Mouse (Mus musculus) right cerebral cortex, postnatal 4 days (tissue): ENCODE data around the gene Sin3a.

ENCODE experiments used
- DNase-seq: peaks from one replicate; pipeline ENCODE4 v3.0.0-alpha.2; 2022

Gene Sin3a

DNA sequence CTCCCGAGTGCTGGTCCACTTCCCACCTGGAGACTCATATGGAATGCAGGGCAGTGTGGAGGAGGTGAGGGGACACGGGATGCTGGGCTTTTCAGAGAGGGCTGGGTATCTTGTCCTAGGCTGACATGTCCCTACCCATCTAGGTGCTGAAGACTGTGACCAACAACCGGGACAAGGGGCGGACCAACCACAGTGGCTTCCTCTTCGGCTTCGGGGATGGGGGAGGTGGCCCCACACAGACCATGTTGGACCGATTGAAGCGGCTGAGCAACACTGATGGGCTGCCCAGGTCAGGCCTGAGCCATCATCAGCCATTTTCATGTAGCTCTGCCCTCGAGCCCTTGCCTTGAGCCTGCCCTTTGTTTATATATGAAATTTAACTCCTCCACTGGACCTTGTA, 65.9 kb downstream of the Sin3a start:
- DNase-seq, result no peak

DNA sequence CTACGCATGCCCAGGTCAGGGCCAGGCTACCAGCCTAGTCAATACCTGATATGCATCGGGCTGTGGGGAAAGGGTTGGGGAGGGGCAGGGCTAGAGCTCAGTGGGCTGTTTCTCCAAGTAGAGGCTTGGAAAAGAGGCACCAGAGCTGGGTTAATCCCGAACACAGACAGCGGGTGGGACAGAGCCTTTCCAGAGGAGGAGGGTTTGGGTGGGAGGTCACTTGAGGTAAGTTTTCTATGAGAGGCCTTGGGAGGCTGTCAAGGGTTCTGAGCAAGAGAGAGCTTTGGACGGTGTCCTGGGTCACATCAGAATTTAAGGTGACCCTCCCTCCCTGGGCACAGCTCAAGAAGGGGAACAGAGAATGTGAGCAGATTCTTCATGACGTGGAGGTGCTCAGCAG, 66.7 kb downstream of the Sin3a start:
- no peak for DNase-seq

DNA sequence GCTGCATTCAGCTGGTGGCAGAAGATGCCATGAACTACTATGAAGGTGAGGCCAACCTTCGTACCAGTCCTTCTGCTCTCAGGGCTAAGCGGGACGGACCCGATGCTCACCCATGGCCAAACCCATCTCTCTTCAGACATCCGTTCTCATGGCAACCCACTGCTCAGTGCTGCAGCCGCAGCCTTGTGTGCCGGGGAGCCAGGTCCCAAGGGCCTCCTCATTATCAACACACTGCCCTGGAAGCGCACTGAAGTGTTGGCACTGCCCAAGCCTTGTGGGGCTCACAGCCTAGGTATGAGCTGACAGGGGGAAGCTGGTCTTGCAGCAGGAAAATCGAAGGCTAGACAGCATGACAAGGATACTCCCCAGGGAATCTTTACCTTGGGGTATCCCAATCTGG, 67.3 kb downstream of the Sin3a start:
- DNase-seq, result no peak

DNA sequence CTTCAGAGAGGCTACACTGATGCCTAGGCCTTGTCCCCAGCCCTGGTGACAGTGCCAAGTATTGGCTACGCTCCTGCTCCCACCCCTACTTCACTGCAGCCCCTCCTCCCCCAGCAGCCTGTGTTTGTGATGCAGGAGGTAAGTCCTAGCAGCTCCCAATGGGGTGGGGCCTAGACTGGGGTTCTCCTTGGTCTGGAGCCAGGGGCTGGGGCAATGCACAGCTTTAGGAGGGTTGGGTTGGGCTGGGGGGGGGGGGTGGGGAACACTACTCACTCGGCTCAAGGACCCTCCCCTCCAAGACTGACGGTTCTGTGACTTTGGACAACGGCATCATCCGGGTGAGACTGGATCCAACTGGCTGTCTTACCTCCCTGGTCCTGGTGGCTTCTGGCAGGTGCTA, 67.7 kb downstream of the Sin3a start:
- no peak for DNase-seq

DNA sequence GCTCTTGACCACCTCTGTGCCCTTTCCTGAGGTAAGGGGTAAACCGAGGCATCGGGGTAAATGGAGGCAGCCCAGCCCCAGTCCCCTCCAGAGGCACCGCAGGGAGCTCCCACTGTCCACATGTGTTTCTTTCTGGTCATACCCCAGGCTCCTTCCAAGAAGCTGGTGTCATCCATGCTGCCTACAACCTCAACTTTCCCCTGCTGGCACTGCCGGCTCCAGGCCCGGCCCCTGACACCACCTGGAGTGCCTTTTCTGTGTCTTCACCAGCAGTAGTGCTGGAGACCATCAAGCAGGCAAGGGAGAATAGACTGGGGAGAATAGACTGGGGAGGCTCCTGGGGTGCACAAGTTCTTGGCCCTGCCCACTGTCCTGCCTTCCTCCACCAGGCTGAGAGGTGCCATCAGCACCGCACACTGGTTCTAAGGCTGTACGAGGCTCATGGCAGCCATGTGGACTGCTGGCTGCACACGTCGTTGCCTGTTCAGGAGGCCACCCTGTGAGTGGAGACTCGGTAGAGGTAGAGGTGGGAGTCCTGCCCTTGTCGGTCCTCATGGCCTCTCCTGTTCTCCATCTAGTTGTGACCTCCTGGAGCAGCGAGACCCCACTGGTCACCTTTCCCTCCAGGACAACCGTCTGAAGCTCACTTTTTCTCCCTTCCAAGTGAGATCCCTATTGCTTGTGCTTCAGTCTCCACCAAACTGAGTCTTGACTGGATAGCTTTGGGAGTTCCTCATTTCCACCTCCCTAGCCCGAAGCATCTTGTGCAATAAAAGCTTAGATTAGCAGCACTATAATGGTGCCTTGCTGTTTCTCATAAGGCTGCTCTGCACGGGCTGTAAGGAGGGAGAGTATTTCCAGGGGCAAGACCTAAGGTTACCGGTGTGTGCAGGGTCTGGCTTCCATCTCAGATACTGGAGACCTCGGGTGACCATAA, 69.8 kb downstream of the Sin3a start:
- no peak for DNase-seq

DNA sequence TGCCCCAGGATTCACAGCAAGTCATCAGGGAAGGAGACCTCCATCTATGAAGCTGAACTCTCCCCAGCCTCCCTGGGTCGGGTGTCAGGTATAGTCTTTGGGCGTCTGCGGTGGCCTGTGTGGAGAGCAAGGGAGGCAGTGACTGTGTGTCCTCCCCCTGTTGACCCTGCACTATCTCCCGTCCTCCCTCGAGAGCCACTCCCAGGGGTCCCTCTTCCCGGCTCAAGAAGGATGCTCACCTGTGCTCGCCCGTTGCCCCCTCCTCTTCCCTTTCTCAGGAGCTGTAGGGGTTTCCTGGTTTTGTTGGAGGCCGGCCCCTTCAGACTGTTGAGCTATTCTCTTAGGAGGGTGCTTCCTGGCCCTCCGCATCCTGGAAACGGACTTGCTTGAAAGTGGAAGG, 71.4 kb downstream of the Sin3a start:
- no peak for DNase-seq

DNA sequence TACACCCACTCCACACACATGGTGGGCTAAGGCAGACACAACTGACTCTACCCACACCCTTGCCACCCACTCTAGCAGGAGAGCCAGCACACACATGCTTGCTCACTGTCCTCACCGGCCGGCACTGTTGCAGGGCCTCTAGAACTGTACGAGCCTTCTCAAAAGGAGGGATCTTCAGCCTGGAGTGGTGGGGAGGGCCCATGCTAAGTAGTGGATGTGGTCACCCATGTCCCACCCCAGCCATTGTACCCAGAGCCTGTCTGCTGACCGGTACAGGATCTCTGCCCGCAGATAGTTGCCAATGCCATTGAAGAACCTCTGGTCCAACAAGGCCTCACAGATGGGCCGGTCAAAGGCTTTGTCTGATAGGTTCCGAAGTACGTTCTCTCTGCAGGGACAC, 73.0 kb downstream of the Sin3a start:
- DNase-seq, result no peak

DNA sequence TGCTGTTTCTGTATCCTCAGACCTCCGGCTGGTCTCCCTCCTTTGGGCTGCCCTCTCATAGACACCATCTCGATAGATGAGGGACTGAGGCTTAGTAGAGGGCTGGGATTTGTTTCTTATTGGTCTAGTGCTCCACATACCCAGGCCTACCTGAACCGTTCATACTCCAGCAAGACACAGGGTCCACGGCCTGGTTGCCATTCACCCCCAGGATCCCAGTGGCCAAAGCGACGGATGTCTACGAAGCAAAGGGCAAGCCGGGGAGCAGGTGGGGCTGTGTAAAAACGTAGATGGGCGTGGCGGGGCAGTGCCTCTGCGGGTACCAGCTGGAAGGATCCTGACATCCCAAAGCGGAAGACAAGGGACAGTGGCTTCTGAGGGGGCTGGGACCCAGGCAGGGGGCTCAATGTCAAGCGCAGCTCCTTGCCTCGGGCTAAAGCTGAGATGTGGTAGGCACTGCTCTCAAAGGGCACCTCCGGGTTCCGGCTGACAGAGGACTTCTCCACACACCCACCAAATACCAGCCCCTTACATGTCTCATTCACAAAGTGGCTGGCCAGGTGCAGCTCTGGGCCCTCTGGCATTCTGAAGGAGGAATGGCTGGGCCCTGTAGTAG, 74.7 kb downstream of the Sin3a start:
- no peak for DNase-seq

DNA sequence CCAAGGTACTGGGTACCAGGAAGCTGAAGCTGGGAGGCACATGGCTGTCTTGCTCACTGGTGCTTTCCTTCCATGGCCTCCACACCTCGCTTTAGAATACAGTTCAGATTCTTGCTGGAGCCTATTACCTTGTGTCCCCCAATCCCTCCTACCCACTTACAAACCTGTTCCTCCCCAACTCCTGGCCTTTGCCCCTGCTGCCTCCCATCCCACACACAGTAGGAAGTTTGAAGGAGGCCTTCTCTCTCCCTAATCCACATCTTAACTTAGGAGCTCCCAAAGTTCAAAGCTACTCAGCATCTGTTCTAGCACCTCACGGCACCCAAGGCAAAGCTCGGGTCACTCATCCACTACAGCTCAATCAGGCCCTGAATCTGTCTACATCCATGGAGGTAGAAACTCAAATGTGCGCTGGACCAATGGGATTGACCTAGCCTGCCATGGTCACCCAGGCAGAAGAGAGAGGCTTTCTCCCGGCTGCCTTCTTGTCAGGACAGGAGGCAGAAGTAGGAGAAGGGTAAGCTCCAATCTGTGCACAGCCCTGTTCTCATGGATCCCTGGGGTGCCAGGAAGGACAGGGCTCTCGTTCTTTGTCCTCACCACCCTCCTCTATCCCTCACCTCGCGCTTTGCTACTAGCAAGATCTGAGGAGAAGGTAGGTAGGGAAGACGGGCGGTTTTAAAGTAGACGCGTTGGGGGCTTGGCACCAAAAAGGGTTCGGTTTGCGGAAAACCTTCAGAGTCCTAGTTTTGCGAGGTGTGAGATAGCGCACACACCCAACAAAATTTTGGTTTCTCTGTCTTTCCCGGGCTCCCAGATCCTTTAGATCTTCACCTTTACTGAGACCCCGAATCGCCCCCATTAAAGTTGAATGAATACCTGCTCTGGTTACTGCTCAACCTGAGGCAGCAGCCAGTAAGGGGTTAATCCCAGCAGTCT, 75.6 kb downstream of the Sin3a start:
- DNase-seq, result no peak

DNA sequence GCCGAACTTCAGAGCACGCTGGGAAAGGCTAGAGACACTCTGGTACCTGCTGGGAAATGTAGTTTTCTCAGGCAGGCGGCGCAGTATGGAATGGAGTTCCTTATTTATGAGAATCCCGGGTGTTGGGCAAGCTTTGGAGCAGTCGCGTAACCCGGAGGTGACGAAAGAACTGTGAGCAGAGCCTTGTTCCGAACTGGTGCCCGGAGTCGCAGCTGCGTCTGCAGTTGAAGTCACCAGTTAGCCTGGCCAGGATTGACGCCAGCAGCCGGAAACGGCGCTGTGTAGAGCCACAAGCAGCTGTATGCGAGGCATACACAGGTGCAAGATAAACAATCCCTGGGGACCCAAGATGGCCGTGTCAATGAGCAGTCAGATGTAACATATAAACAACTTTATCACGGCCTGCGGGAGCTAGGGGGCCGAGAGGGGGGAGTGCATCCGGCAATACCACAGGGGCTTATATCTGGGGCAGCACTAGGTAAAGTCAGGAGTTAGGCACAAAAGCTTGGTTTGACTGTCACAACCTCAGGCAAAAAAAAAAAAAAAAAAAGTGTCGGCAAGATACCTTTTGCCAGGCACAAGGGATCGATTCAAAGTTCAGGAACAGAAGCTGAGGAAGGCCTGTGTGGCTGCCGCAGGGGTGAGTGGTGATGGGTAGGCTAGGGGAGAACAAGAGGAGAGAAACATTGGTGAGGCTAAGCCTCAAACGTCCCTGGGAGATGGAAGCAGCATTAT, 76.5 kb downstream of the Sin3a start, which contains the start of gene Neil1:
TSS of gene Neil1 (minus strand) at position 162 of the 735 bp plus-strand sequence.
- DNase-seq, result peak; percentile 73

DNA sequence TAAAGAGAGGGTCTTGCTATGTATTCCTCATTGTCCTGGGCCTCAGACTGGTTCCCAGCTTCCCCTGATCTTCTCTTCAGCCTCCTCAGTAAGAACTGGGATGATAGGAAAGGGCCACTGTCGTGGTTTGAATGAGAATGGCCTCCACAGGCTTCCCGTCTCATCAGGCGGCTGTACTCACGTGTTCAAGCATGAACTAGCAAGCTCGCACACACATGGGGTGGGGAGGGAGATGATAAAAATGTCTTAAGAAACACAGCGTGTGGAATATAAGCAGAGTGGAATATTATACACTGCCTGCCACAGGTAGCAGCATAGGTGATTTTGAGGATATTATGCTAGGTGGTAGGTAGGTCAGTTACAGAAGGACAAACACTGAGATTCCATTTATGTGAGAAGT, 77.2 kb downstream of the Sin3a start:
- no peak for DNase-seq

DNA sequence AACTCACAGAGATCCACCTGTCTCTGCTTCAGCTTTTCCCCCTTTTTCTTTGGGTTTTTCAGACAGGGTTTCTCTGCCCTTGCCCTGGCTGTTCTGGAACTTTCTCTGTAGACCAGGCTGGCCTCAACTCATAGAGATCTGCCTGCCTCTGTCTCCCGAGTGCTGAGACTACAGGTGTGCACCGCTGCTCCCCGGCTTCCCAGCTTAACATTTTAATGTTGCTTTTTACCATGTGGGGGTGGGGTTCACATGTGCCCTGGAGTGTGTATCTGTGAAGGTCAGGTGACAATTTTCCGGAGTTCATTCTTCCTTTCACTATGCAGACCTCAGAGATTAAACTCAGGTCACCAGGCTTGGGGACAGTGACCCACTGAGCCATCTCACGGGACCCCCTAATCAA, 78.4 kb downstream of the Sin3a start:
- DNase-seq, result no peak

DNA sequence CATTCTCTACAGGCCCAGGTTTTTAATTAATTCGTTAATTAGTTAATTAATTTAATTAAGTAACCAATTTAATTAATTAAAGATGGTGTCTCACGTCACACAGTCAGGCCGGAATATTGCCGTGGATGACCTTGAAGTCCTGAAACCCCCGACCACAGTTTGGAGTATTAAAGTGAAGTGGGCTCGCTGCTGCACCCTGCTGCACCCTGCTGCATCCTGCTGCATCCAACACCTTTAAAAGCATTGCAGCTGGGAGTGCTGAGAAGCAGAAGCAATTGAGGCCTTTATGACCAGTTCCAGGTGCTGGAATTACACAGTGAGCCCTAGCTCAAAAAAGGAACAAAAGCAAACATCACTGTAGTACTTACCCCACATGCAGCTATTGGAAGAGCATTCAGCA, 80.5 kb downstream of the Sin3a start:
- no peak for DNase-seq

DNA sequence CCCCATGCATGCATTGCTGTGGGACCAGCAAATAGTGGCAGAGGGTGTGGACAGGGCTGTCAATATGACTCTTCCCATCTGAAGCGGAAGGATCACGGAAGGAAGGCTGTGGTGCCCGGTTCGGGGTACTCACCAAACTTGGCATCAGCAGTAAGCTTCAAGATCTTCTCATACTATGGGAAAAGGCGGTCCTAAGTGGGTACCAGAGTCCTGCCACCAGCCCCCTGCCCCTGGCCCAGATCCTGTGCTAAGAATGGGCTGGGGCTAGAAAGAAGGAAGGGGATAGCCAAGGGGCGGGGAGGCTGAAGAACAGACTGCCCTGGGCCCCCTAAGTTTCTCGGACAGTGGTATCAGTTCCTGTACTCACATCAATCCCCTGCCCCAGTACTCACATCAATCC, 84.5 kb downstream of the Sin3a start:
- no peak for DNase-seq

DNA sequence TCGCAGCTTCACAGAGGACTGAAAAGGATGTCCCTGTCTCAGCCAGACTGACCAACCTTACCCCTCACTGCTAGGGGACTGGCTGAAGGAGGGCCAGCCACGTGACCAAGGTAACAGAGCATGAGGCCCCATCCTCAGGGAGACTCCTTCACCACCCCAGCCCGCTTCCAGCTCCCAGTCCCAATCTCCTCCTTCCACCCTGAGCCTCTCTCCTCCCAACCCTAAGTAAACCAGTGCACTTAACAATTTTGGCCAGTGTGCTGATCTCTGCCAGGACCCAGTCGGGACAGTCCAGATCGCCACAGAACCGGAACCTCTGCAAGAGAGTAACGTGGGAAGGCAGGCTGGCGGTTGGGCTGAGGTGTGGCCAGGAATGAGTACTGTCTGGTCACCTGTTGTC, 85.0 kb downstream of the Sin3a start:
- no peak for DNase-seq

DNA sequence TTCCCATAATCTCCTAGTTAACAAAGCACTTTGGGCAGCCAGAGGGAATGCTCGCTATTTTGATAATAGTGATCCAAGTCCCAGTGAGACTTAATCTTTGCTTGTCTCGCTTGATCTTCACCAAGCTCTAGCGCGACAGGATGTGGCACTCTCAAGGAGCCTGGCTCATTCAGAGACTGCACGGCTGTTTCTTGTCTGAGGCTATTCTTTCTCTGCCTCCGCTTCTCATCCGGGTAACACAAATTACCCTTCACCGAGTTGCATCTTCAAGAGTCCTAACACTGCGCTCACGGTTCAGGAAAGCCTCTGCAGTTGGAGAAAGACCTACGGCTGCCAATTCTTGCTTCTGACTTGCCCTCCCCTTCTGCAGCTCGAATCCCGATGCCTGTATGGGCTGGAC, 85.7 kb downstream of the Sin3a start:
- no peak for DNase-seq

DNA sequence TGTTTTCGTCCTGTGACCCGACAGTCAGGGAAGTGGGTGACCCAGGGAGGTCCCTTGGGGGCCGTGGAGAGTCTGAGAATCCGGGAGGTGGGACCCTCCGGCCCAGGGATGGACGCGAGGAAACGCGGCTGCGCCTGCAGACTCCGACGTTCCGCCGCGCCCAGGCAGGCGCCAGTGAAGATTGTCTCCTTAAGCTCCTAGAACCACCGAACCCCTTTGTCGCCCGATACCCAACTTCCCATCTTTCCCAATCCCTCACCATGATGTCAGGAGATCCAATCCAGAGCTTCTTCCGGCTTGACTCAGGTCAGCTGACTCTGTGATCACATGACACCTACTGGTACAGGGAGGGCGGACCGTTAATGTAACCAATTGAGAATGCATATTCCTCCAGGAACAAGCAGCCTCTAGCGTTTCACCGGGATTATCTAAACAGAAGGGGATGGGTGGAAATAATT, 86.2 kb downstream of the Sin3a start, which contains the start of gene Commd4:
TSS of gene Commd4 (minus strand) at position 319 of the 458 bp plus-strand sequence.
- peak; percentile 95 for DNase-seq

DNA sequence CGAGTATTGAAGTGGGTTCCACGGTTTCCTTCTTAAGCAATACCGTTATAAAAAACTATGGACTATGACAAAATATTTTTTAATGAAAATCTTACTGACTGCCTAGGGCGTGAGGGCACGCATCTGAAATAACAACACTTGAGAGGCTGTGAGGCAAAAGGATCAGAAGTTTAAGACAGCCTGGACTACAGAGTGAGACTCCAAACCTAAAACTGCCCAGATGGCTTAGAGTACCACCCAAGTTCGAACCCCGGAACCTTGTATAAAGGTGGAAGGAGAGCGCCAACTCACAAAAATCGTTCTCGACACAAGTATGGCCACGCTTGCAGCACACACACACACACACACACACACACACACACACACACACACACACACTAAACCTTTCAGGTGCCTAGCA, 86.7 kb downstream of the Sin3a start:
- DNase-seq, result no peak

DNA sequence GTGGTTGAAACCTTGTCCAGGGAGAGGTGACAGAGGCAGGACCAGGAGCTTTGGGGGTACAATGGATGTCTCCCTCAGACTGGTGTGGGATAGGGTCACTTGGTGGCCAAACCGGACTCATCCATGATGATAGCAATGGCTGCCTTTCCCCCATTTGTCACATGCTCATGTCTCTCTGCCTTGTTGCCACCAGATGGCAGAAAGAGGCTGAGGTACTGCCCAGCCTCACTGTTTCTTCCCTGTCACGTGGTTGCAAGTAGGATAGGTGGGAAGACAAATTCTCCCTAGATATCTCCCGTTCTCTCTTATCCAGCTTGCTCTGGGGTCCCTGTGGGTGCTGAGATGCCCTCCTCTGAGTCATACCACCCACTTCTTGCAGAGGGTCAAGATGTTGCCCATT, 90.7 kb downstream of the Sin3a start:
- DNase-seq, result no peak

DNA sequence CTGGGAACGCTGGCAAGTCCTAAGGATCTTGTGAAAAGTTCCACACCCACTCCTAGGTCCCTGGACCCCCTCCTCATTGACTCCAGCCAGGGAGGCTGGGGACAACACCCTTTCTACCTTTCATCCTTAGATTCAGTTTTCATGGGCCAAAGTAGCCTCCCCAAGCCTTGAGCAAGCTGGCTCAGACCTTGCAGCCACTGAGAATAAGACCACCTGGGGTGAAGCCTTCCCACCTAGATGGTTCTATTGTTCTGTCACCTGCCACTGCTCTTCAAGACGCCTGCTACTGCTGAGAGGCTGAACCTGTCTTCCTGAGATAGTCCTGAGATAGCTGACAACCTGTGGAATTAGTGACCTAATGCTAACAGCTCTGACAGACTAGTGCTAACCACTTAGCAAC, 91.3 kb downstream of the Sin3a start:
- no peak for DNase-seq

DNA sequence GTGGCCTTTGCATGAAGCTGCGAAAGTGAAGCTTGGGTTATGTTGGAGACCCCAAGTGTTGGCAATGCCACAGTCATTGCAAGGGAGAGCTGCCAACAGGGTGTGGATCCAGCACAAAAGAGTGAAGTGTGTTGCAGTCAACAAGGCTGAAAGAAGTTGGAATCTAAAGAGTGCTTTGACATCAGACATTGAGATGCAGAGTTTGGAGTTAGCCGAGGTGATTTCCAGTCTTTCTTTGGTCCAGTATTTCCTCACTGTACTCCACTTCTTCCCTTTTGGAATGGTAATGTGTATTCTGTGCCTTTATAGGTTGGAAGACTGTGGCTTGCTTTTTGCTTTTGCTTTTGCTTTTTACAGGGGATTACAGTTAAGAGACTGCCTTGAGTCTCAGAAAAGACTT, 94.3 kb downstream of the Sin3a start:
- no peak for DNase-seq

DNA sequence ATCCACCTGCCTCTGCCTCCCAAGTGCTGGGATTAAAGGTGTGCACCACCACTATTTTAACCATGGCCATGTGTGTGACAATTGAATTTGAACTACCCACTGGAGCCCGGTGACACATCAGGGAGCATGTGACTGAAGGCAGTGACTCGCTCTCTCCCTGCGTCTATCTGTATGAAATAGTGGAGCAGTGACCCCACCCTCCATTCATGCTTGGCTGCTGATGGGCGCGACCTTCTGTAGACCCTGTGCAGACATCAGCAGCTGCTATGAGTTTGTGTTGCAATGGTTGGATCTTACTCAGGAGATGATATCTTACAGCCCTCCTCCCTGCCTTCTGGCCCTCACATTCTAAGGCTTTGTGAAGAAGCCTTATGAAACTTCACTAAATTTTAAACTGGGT, 96.6 kb downstream of the Sin3a start:
- no peak for DNase-seq
